Mouse (Mus musculus) urinary bladder, postnatal 4 days (tissue): ENCODE measurements around the gene Rft1.

Experiments
- DNase-seq, 2 experiments: peaks; one replicate each; pipeline ENCODE4 v3.0.0; 2021 to 2022; ENCODE audit warnings: low spot score in 2 of 2

Gene Rft1

GRCm38 (mm10) chr14:30731896-30732295 lies 77.7 kb downstream of the Rft1 start:
- DNase-seq = no peak

DNA sequence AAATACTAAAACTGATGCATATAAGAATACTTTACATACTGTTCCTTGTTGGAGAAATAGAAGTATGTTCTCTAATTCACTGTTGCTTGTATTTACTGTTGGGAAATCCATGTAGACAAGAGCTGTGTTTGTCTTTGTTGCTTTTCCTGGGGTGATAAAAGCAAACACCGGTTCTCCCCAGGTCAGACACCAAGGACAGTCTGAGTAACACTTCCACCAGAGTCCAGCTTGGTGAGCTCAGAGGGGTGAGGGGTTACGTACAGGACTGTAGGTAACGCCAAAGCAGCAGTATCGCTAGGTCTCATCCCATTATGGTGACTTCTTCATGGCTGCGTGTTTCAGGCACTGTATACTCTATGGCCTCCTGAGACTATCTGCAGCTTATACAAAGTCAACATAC lies 80.5 kb downstream of the Rft1 start:
- DNase-seq = no peak

DNA sequence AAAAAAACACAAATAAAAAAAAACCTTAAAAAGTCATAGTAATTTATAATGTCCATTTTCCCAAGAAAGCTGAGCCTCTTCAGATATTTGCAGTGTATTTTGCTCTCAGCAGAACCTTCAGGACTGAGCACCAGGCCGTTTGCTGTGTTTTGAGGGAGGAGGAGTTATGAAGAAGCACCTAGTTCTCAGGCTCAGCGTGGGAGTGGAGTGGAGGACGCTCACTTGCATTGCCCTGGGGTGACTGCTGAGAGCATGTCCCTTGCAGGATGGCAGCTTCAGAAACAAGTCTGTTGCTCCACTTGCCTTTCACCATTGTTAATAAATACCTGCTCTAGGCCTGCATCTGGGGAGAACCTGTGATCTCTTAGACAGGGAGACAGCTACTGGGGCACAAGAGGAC lies 81.7 kb downstream of the Rft1 start:
- no peak for DNase-seq

GRCm38 (mm10) chr14:30736413-30736812 lies 82.3 kb downstream of the Rft1 start:
- no peak for DNase-seq
